Mouse (Mus musculus): ENCODE measurements around the gene Rnf216. TPM values are rescaled to one million over a fixed set of nuclear protein-coding genes. Genes with fewer than 3 reads are reported as not detected.

Gene Rnf216
- polyA plus RNA-seq, 1 experiment = 33.7 TPM

DNA sequence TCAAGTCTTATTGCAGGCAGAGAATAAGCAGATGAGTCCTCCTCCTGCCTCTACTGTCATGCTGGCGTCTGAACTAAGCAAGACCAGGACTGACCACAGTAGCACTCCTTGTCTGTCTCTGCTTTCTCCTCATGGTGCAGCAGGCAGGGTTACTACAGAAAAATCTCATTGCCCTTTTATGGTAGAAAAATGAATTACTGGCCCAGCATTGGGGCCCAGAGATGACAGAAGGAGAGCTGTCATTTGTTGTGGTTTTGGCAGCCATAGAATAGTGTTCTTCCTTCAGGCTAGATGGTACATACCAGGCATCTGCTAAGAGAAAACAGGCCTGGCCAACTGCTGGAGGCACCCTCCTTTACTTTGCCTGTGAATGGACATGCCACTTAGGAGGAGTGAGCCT is 55.0 kb downstream of the Rnf216 start:
- peaks cover 75% of the 10 kb centered on the region for H3K4me1 ChIP-seq (ENCODE audit: control insufficient read depth, insufficient read depth, low read length)

DNA sequence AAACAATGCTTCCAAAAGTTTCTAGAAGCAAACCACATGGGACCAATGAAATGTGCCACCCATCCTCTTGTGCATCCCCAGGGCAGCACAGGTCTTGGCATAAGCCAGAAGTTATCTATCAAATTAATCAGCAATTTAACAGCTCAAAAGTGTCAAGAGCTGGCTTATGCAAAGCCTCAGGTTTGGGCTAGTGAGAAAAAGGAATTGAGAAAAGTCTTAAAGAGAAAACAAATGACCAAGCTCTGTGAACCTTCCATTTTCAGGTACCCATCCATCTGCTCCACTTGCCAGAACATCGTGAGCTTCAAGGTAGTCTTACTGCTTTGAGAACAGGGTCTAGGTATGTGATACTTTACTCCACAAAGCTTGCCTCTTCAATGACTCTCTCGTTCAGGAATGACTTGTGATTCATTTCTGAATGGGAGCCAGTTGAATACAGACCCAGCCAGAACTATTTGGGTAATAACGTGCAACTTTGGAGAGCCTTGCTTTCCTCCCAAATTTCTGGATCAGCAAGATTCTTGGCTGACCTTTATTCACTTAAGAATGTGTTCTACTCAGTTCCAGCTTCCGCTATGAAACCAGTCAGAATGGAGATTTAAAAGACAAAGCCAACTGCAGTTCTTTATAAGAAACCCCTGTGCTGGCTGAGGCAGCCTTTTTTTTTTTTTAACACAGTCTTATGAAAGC is 56.5 kb downstream of the Rnf216 start:
- TF ChIP-seq CTCF (IDR thresholded peaks at IDR 0.05; ENCODE audit: low read depth, low read length) = no peak
- no peak for TF ChIP-seq POLR2A (IDR thresholded peaks at IDR 0.05; ENCODE audit: borderline replicate concordance, low read depth, low read length)
- peak overlapping the region; percentile 86 for H3K27ac ChIP-seq (ENCODE audit: insufficient read depth, low read depth, low read length)
- H3K4me1 ChIP-seq (ENCODE audit: control insufficient read depth, insufficient read depth, low read length) = peaks cover 85% of the 10 kb centered on the region
- no peak overlapping the region for H3K4me3 ChIP-seq (ENCODE audit: insufficient read depth, low read length)

More for the DNA sequence above, 55.0 kb downstream of the Rnf216 start:
- H3K4me3 ChIP-seq (ENCODE audit: insufficient read depth, low read length) = no peak overlapping the region
- peak overlapping the region; percentile 99 for H3K27ac ChIP-seq (ENCODE audit: insufficient read depth, low read depth, low read length)
- TF ChIP-seq CTCF (IDR thresholded peaks at IDR 0.05; ENCODE audit: low read depth, low read length) (no peak), POLR2A (IDR thresholded peaks at IDR 0.05; ENCODE audit: borderline replicate concordance, low read depth, low read length) (no peak)

DNA sequence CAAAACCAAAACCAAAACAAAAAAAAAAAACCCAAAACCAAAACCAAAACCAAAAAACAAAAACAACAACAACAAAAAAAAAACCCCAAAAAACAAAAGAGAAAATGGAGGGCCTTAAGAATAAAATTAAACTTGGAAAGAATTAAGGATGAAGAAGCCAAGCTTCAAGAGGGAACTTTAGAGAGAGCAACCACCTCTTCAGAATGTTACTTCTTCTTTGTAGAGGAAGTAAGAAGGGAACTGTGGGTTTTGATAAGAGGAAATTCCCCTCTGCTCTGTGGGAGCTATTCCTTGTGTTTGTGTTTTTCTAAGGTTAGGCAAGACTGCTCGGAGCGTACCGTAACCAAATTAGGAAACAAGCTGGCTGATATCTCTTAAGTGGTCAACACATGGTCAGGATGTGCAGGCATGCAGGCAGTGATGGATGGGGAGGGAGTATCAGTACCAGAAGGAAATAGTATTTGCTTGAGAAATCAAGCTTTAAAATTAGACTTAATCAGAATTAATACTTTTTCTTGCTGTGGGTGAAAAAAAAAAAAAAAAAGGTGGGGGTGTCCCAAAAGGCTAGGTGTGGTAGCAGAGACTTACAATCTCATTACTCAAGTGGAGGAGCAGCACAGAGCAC is 57.2 kb downstream of the Rnf216 start:
- TF ChIP-seq POLR2A (IDR thresholded peaks at IDR 0.05; ENCODE audit: borderline replicate concordance, low read depth, low read length) = no peak
- no peak for TF ChIP-seq CTCF (IDR thresholded peaks at IDR 0.05; ENCODE audit: low read depth, low read length)
- peaks cover 86% of the 10 kb centered on the region for H3K4me1 ChIP-seq (ENCODE audit: control insufficient read depth, insufficient read depth, low read length)
- no peak overlapping the region for H3K4me3 ChIP-seq (ENCODE audit: insufficient read depth, low read length)
- peak overlapping the region; percentile 86 for H3K27ac ChIP-seq (ENCODE audit: insufficient read depth, low read depth, low read length)

DNA sequence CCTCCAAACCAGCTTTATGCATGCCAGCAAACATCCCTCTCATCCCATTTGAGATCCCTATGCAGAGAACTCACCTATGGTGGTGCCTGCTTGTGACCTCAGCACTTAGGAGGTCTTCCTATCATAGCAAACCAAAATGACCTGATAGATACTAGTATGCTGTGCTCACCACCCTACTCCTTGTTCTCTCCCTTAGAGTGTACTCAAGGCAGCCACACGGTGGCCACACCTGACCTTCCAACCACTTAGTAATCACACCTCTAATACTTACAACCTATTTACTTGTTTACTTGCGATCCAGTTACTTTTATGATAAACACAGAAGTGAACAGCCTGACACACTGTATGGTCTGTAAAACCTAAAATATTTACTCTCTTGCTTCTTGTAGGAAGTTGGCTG is 58.1 kb downstream of the Rnf216 start:
- Histone ChIP-seq H3K4me3 (ENCODE audit: insufficient read depth, low read length) (no peak overlapping the region), H3K27ac (ENCODE audit: insufficient read depth, low read depth, low read length) (peak overlapping the region; percentile 78), H3K4me1 (ENCODE audit: control insufficient read depth, insufficient read depth, low read length) (peaks cover 89% of the 10 kb centered on the region)
- TF ChIP-seq CTCF (IDR thresholded peaks at IDR 0.05; ENCODE audit: low read depth, low read length) (no peak), POLR2A (IDR thresholded peaks at IDR 0.05; ENCODE audit: borderline replicate concordance, low read depth, low read length) (no peak)

DNA sequence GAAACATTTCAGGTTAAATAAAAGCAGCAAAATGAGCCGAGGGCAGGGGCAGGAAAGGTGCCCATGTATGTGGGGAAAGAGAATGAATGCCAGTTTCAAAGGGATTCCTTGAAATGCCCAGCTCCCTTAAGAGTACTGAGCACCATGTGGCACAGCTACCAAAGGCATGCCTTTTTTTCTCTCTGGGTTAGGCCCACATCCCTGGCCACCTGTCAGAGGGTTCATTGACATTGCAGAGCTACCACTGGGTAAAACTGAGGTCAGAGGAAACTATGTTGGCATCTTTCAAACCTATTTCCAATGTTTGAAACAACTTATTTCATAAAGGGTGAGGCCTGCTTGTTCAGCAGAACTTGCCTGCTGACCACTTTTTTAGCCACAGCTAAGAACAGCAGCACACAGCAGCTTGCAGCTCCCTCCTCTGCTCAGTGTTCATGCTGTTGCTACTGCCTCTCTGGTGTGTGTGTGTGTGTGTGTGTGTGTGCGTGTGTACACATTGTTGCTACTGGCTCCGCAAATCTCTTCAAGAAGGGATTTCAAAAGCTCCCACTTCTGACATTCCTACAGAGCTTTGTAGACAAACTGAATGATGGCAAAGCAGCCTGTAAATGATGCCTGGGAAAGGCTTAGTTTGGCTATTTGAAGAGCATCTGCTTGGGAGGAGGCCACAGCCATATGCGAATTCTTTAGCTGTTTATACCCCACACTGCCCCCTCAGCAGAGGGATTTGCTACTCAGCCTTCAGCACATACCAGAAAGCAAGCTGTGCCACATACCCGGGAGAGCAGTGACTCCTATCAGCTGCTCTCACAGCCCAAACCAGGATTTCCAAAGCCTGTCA is 59.4 kb downstream of the Rnf216 start:
- H3K4me1 ChIP-seq (ENCODE audit: control insufficient read depth, insufficient read depth, low read length) = peaks cover 87% of the 10 kb centered on the region

DNA sequence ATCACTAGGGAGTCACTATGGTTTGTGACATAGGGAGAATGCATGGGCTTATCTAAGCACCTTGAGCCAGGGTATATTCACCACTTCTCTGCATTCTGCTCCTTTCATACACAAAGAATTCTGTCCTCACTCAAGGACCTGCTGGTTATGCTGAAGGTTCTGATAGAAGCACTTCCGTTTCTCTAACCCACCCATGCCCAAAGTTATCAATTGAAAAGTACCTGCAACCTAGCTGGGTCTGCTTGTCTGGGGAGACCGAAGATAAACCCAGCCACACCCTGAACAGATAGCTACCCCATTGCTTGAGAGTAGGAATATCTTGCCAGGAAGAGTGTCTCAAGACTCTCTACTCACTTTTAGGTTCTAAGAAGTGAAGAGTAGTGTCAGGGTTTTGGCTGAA is 60.1 kb downstream of the Rnf216 start:
- Histone ChIP-seq H3K4me1 (ENCODE audit: control insufficient read depth, insufficient read depth, low read length) (peaks cover 86% of the 10 kb centered on the region), H3K4me3 (ENCODE audit: insufficient read depth, low read length) (no peak overlapping the region), H3K27ac (ENCODE audit: insufficient read depth, low read depth, low read length) (peak overlapping the region; percentile 49)
- TF ChIP-seq CTCF (IDR thresholded peaks at IDR 0.05; ENCODE audit: low read depth, low read length) (no peak), POLR2A (IDR thresholded peaks at IDR 0.05; ENCODE audit: borderline replicate concordance, low read depth, low read length) (no peak)

More for the DNA sequence above, 59.4 kb downstream of the Rnf216 start:
- TF ChIP-seq POLR2A (IDR thresholded peaks at IDR 0.05; ENCODE audit: borderline replicate concordance, low read depth, low read length) (no peak), CTCF (IDR thresholded peaks at IDR 0.05; ENCODE audit: low read depth, low read length) (no peak)
- H3K4me3 ChIP-seq (ENCODE audit: insufficient read depth, low read length) = no peak overlapping the region
- H3K27ac ChIP-seq (ENCODE audit: insufficient read depth, low read depth, low read length) = peak overlapping the region; percentile 49

DNA sequence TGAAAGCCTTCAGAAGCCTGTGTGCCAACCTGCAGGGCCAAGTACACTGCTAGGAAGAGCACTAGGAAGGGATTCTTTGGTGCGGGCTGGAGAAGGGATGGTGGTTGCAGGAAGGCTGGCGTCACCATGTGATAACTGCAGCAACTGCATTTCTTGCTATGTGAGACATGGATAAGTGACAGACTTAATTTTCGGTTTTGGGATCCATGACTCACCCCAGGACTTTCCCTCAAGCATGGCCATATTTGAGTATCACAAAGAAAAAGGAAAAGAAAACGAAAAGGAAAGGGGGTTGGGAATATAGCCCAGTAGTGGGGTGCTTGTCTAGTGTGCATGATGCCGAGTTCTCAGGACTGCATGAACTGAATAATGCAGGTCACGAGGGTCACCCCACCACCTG is 60.9 kb downstream of the Rnf216 start:
- Histone ChIP-seq H3K27ac (ENCODE audit: insufficient read depth, low read depth, low read length) (no peak overlapping the region; the same call in 1 of the 2 replicates), H3K4me3 (ENCODE audit: insufficient read depth, low read length) (no peak overlapping the region), H3K4me1 (ENCODE audit: control insufficient read depth, insufficient read depth, low read length) (peaks cover 86% of the 10 kb centered on the region)
- TF ChIP-seq POLR2A (IDR thresholded peaks at IDR 0.05; ENCODE audit: borderline replicate concordance, low read depth, low read length) (no peak), CTCF (IDR thresholded peaks at IDR 0.05; ENCODE audit: low read depth, low read length) (no peak)

DNA sequence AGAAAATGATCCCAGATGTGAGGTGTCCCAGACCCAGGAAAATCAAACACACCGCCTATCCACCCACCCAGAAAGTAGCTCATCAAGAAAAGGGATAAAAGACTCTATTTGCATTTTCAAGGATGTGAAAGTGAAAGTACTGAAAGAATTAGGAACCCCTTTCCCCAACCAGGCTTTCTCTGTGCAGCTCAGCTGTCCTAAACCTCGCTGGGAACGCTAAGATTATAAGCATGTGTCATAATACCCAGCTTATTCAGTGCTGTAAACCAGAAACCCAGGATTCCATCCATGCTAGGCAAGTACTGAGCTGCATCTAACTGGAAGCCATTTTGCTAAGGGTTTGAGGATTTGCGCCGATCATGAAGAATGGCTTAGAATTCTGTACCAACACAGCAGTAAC is 62.5 kb downstream of the Rnf216 start:
- TF ChIP-seq CTCF (IDR thresholded peaks at IDR 0.05; ENCODE audit: low read depth, low read length) = no peak
- no peak for TF ChIP-seq POLR2A (IDR thresholded peaks at IDR 0.05; ENCODE audit: borderline replicate concordance, low read depth, low read length)
- peak overlapping the region; percentile 89 for H3K27ac ChIP-seq (ENCODE audit: insufficient read depth, low read depth, low read length)
- peaks cover 78% of the 10 kb centered on the region for H3K4me1 ChIP-seq (ENCODE audit: control insufficient read depth, insufficient read depth, low read length)
- H3K4me3 ChIP-seq (ENCODE audit: insufficient read depth, low read length) = peak overlapping the region; percentile 33

DNA sequence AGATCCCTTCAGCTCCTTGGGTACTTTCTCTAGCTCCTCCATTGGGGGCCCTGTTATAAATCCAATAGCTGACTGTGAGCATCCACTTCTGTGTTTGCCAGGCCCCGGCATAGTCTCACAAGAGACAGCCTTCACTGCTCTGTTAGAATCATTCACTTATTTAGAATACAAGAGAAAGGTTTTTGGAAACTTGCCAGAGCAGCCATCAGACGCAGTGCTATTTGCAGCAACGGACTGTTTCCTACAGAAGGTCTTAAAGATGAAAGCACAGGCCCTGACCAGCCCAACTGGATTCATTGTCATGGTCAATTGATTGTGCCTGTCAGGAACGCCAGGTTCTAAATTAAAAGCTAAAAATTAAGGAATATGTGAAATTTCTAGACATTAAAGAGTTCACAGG is 63.0 kb downstream of the Rnf216 start:
- Histone ChIP-seq H3K4me1 (ENCODE audit: control insufficient read depth, insufficient read depth, low read length) (peaks cover 73% of the 10 kb centered on the region), H3K4me3 (ENCODE audit: insufficient read depth, low read length) (no peak overlapping the region), H3K27ac (ENCODE audit: insufficient read depth, low read depth, low read length) (peak overlapping the region; percentile 58)
- TF ChIP-seq CTCF (IDR thresholded peaks at IDR 0.05; ENCODE audit: low read depth, low read length) = no peak
- TF ChIP-seq POLR2A (IDR thresholded peaks at IDR 0.05; ENCODE audit: borderline replicate concordance, low read depth, low read length) = no peak
